Mouse (Mus musculus) MEL (cell line): ENCODE measurements at regions not wholly inside any gene's neighbourhood (a gene's known extent, or its start where the extent isn't known, plus 50 kb on each side); places are given as distances from the start of the nearest gene placed in this dataset.

ENCODE experiments used
- DNase-seq: peaks from one replicate; pipeline ENCODE4 v3.0.0; 2011; ENCODE audit warnings: low read depth, low spot score
- H3K27ac ChIP-seq: 2 replicates; pipeline ENCODE4 v1.5.1; 2012; ENCODE audit warnings: low read depth, mild to moderate bottlenecking, control low read depth, low read length, moderate library complexity; ENCODE audit not compliant: control insufficient read depth
- H3K27me3 ChIP-seq, 2 experiments: fragments of 150-350 bp in 1 of 2; sonication (generic) in 1 of 2; 2 replicates each; pipeline ENCODE4 v1.6.1; 2012; ENCODE audit warnings: low read length in 2 of 2, mild to moderate bottlenecking in 2 of 2, improper control_type of control experiment in 1 of 2, moderate library complexity in 1 of 2; ENCODE audit not compliant: insufficient read depth in 2 of 2, control insufficient read depth in 1 of 2
- H3K36me3 ChIP-seq, 2 experiments: 2 replicates each; pipeline ENCODE4 v1.6.1; 2012 to 2014; ENCODE audit warnings: low read length in 2 of 2, improper control_type of control experiment in 1 of 2, inconsistent platforms in 1 of 2, mild to moderate bottlenecking in 1 of 2; ENCODE audit not compliant: insufficient read depth in 2 of 2, control insufficient read depth in 1 of 2
- H3K4me1 ChIP-seq, 2 experiments: fragments of 150-350 bp in 1 of 2; sonication (generic) in 1 of 2; 2 replicates each; pipeline ENCODE4 v1.6.1; 2012; ENCODE audit warnings: low read length in 2 of 2, improper control_type of control experiment in 1 of 2, mild to moderate bottlenecking in 1 of 2; ENCODE audit not compliant: insufficient read depth in 2 of 2, control insufficient read depth in 1 of 2
- H3K4me3 ChIP-seq, 2 experiments: fragments of 150-350 bp in 1 of 2; sonication (generic) in 1 of 2; 2 replicates each; pipeline ENCODE4 v1.5.1; 2012; ENCODE audit warnings: low read depth in 2 of 2, low read length in 2 of 2, mild to moderate bottlenecking in 2 of 2, moderate library complexity in 2 of 2, control low read depth in 1 of 2, improper control_type of control experiment in 1 of 2; ENCODE audit not compliant: control insufficient read depth in 1 of 2, insufficient read depth in 1 of 2
- H3K79me2 ChIP-seq: 2 replicates; pipeline ENCODE4 v1.6.1; 2012; ENCODE audit warnings: mild to moderate bottlenecking, low read length, moderate library complexity; ENCODE audit not compliant: control insufficient read depth, poor library complexity, insufficient read depth
- H3K9ac ChIP-seq: 2 replicates; pipeline ENCODE4 v1.6.1; 2012; ENCODE audit warnings: low read depth, mild to moderate bottlenecking, control low read depth, low read length, moderate library complexity; ENCODE audit not compliant: control insufficient read depth, poor library complexity, severe bottlenecking
- H3K9me3 ChIP-seq: fragments of 150-350 bp; sonication (generic); replicated peaks from 2 replicates; pipeline ENCODE4 v1.6.1; 2012; ENCODE audit warnings: mild to moderate bottlenecking, low read length, improper control_type of control experiment, moderate library complexity; ENCODE audit not compliant: insufficient read depth
- BHLHE40 ChIP-seq: IDR thresholded peaks from 2 replicates; pipeline ENCODE4 v1.6.1; 2012; ENCODE audit warnings: low read depth, mild to moderate bottlenecking, inconsistent platforms, low read length, improper control_type of control experiment, borderline replicate concordance
- CHD1 ChIP-seq: IDR thresholded peaks from 2 replicates; pipeline ENCODE4 v1.6.1; 2012; ENCODE audit warnings: low read depth, mild to moderate bottlenecking, inconsistent platforms, low read length, improper control_type of control experiment
- CTCF ChIP-seq, 3 experiments: IDR thresholded peaks in 2 of 3; conservative IDR thresholded peaks in 1 of 3; 2 replicates each; pipeline ENCODE4 v1.5.1; 2011 to 2012; ENCODE audit warnings: low read length in 3 of 3, low read depth in 2 of 3, mild to moderate bottlenecking in 2 of 3, improper control_type of control experiment in 1 of 3, inconsistent platforms in 1 of 3, mixed read lengths in 1 of 3, moderate library complexity in 1 of 3; ENCODE audit not compliant: control insufficient read depth in 1 of 3, insufficient read depth in 1 of 3, poor library complexity in 1 of 3, severe bottlenecking in 1 of 3
- E2F4 ChIP-seq: IDR thresholded peaks from 2 replicates; pipeline ENCODE4 v1.6.1; 2011; ENCODE audit warnings: low read depth, low read length, improper control_type of control experiment, borderline replicate concordance
- ELF1 ChIP-seq: IDR thresholded peaks from 2 replicates; pipeline ENCODE4 v1.6.1; 2014; ENCODE audit warnings: low read depth, mild to moderate bottlenecking, inconsistent platforms, low read length, improper control_type of control experiment, moderate library complexity
- EP300 ChIP-seq, 2 experiments: IDR thresholded peaks; 2 replicates each; pipeline ENCODE4 v1.6.1; 2011; ENCODE audit warnings: improper control_type of control experiment in 2 of 2, low read length in 2 of 2, low read depth in 1 of 2, mild to moderate bottlenecking in 1 of 2
- ETS1 ChIP-seq: IDR thresholded peaks from 2 replicates; pipeline ENCODE4 v1.6.1; 2012; ENCODE audit warnings: low read depth, mild to moderate bottlenecking, inconsistent platforms, low read length, improper control_type of control experiment, moderate library complexity
- GABPA ChIP-seq: IDR thresholded peaks from 2 replicates; pipeline ENCODE4 v1.6.1; 2012; ENCODE audit warnings: low read depth, mild to moderate bottlenecking, inconsistent platforms, low read length, improper control_type of control experiment, moderate library complexity
- GATA1 ChIP-seq: IDR thresholded peaks from 2 replicates; pipeline ENCODE4 v1.6.1; 2011; ENCODE audit warnings: low read depth, low read length, improper control_type of control experiment
- JUND ChIP-seq: IDR thresholded peaks from 2 replicates; pipeline ENCODE4 v1.6.1; 2011; ENCODE audit warnings: low read depth, mild to moderate bottlenecking, improper control_type of control experiment, low read length
- KAT2A ChIP-seq: conservative IDR thresholded peaks from 2 replicates; pipeline ENCODE4 v1.6.1; 2012; ENCODE audit warnings: low read depth, low read length, improper control_type of control experiment, inconsistent platforms
- MAZ ChIP-seq: IDR thresholded peaks from 2 replicates; pipeline ENCODE4 v1.6.1; 2012; ENCODE audit warnings: low read depth, mild to moderate bottlenecking, inconsistent platforms, low read length, improper control_type of control experiment
- MEF2A ChIP-seq: IDR thresholded peaks from 2 replicates; pipeline ENCODE4 v1.6.1; 2014; ENCODE audit warnings: low read depth, mild to moderate bottlenecking, inconsistent platforms, low read length, improper control_type of control experiment; ENCODE audit not compliant: poor library complexity, insufficient replicate concordance, severe bottlenecking; ENCODE audit errors: extremely low read depth
- MXI1 ChIP-seq: IDR thresholded peaks from 2 replicates; pipeline ENCODE4 v1.6.1; 2011; ENCODE audit warnings: mild to moderate bottlenecking, low read depth, low read length, improper control_type of control experiment
- MYB ChIP-seq: IDR thresholded peaks from 2 replicates; pipeline ENCODE4 v1.6.1; 2011; ENCODE audit warnings: mild to moderate bottlenecking, low read depth, low read length, improper control_type of control experiment
- MYC ChIP-seq: IDR thresholded peaks from 2 replicates; pipeline ENCODE4 v1.6.1; 2011; ENCODE audit warnings: low read depth, mild to moderate bottlenecking, low read length, improper control_type of control experiment, moderate library complexity
- POLR2A ChIP-seq, 2 experiments: IDR thresholded peaks; 2 replicates each; pipeline ENCODE4 v1.6.1; 2011 to 2012; ENCODE audit warnings: low read length in 2 of 2, mild to moderate bottlenecking in 2 of 2, control low read depth in 1 of 2, improper control_type of control experiment in 1 of 2, low read depth in 1 of 2, moderate library complexity in 1 of 2; ENCODE audit not compliant: control insufficient read depth in 1 of 2, insufficient read depth in 1 of 2, poor library complexity in 1 of 2
- RAD21 ChIP-seq: IDR thresholded peaks from 2 replicates; pipeline ENCODE4 v1.6.1; 2011; ENCODE audit warnings: mild to moderate bottlenecking, low read depth, low read length, improper control_type of control experiment
- SIN3A ChIP-seq: IDR thresholded peaks from 2 replicates; pipeline ENCODE4 v1.6.1; 2012; ENCODE audit warnings: low read length, improper control_type of control experiment, inconsistent platforms
- TAL1 ChIP-seq: IDR thresholded peaks from 2 replicates; pipeline ENCODE4 v1.6.1; 2012; ENCODE audit warnings: mild to moderate bottlenecking, inconsistent platforms, low read length, moderate library complexity, mixed read lengths
- TBP ChIP-seq: IDR thresholded peaks from 2 replicates; pipeline ENCODE4 v1.8.0; 2011; ENCODE audit warnings: low read depth, low read length, improper control_type of control experiment
- TCF12 ChIP-seq: IDR thresholded peaks from 2 replicates; pipeline ENCODE4 v1.6.1; 2014; ENCODE audit warnings: low read depth, mild to moderate bottlenecking, inconsistent platforms, low read length, improper control_type of control experiment, moderate library complexity
- UBTF ChIP-seq: IDR thresholded peaks from 2 replicates; pipeline ENCODE4 v1.6.1; 2012; ENCODE audit warnings: low read depth, mild to moderate bottlenecking, inconsistent platforms, low read length, improper control_type of control experiment, moderate library complexity, borderline replicate concordance; ENCODE audit not compliant: insufficient read depth
- USF1 ChIP-seq: IDR thresholded peaks from 2 replicates; pipeline ENCODE4 v1.6.1; 2014; ENCODE audit warnings: low read depth, mild to moderate bottlenecking, inconsistent platforms, low read length, improper control_type of control experiment, moderate library complexity
- USF2 ChIP-seq, 2 experiments: IDR thresholded peaks; 2 replicates each; pipeline ENCODE4 v1.6.1; 2011 to 2012; ENCODE audit warnings: improper control_type of control experiment in 2 of 2, low read length in 2 of 2, borderline replicate concordance in 1 of 2, inconsistent platforms in 1 of 2, low read depth in 1 of 2, mild to moderate bottlenecking in 1 of 2; ENCODE audit not compliant: insufficient read depth in 1 of 2
- ZC3H11A ChIP-seq: IDR thresholded peaks from 2 replicates; pipeline ENCODE4 v1.6.1; 2012; ENCODE audit warnings: low read depth, mild to moderate bottlenecking, inconsistent platforms, low read length, improper control_type of control experiment
- ZKSCAN1 ChIP-seq: IDR thresholded peaks from 2 replicates; pipeline ENCODE4 v1.6.1; 2012; ENCODE audit warnings: low read depth, mild to moderate bottlenecking, inconsistent platforms, low read length, improper control_type of control experiment, moderate library complexity
- ZNF384 ChIP-seq: IDR thresholded peaks from 2 replicates; pipeline ENCODE4 v1.6.1; 2012; ENCODE audit warnings: low read depth, mild to moderate bottlenecking, inconsistent platforms, low read length, improper control_type of control experiment

GRCm38 (mm10) chr4:7199941-7200340 lies 1038.9 kb downstream of the Car8 start:
- H3K4me3 ChIP-seq: no peak overlapping the region
- no peaks in the 10 kb centered on the region for H3K4me1 ChIP-seq
- H3K27ac ChIP-seq: no peak overlapping the region
- no peaks in the 10 kb centered on the region for H3K9me3 ChIP-seq
- H3K9ac ChIP-seq: no peak overlapping the region
- no peaks in the 10 kb centered on the region for H3K36me3 ChIP-seq
- no peaks in the 10 kb centered on the region for H3K79me2 ChIP-seq
- no peaks in the 10 kb centered on the region for H3K27me3 ChIP-seq
- DNase-seq: no peak
- TF ChIP-seq TAL1 (no peak), MYC (no peak), MEF2A (no peak), BHLHE40 (no peak), ELF1 (no peak), POLR2A (IDR thresholded peaks at IDR 0.05; ENCODE audit: control insufficient read depth in 1 of 2, insufficient read depth in 1 of 2, low read depth in 1 of 2, low read length in 2 of 2, poor library complexity in 1 of 2) (no peak), MYB (no peak), CTCF (IDR thresholded peaks at IDR 0.05 in 2 of 3, conservative IDR thresholded peaks at IDR 0.05 in 1 of 3; ENCODE audit: control insufficient read depth in 1 of 3, insufficient read depth in 1 of 3, low read depth in 2 of 3, low read length in 3 of 3, poor library complexity in 1 of 3, severe bottlenecking in 1 of 3) (no peak), GATA1 (no peak), CHD1 (no peak), RAD21 (no peak)

- no peak overlapping the region for H3K9ac ChIP-seq
- no peaks in the 10 kb centered on the region for H3K9me3 ChIP-seq
- H3K4me3 ChIP-seq: no peak overlapping the region
- no peak overlapping the region for H3K27ac ChIP-seq
- H3K27me3 ChIP-seq: no peaks in the 10 kb centered on the region
- H3K79me2 ChIP-seq: no peaks in the 10 kb centered on the region
- TF ChIP-seq ETS1 (no peak), ZKSCAN1 (no peak), ZNF384 (no peak)
- H3K36me3 ChIP-seq: no peaks in the 10 kb centered on the region
- H3K4me1 ChIP-seq: no peaks in the 10 kb centered on the region
- no peak for DNase-seq
Measured at GRCm38 (mm10) chr4:7199052-7199451, 1039.8 kb downstream of the Car8 start.

- Histone ChIP-seq H3K79me2 (no peaks in the 10 kb centered on the region), H3K9me3 (no peaks in the 10 kb centered on the region), H3K4me1 (no peaks in the 10 kb centered on the region), H3K27ac (no peak overlapping the region), H3K36me3 (no peaks in the 10 kb centered on the region), H3K9ac (no peak overlapping the region), H3K4me3 (no peak overlapping the region), H3K27me3 (no peaks in the 10 kb centered on the region)
- no peak for DNase-seq
- no peak for TF ChIP-seq TBP
- no peak for TF ChIP-seq E2F4
- TF ChIP-seq SIN3A: no peak
- TF ChIP-seq CHD1: no peak
- no peak for TF ChIP-seq KAT2A
- no peak for TF ChIP-seq JUND
- TF ChIP-seq GABPA: no peak
- no peak for TF ChIP-seq BHLHE40
- TF ChIP-seq MXI1: no peak
- no peak for TF ChIP-seq EP300 (IDR thresholded peaks at IDR 0.05; ENCODE audit: low read depth in 1 of 2, low read length in 2 of 2)
- TF ChIP-seq ZC3H11A: no peak
- no peak for TF ChIP-seq ZNF384
- no peak for TF ChIP-seq MAZ
- no peak for TF ChIP-seq UBTF
- TF ChIP-seq USF1: no peak
- no peak for TF ChIP-seq USF2 (IDR thresholded peaks at IDR 0.05; ENCODE audit: borderline replicate concordance in 1 of 2, insufficient read depth in 1 of 2, low read depth in 1 of 2, low read length in 2 of 2)
- TF ChIP-seq TCF12: no peak
Measured at GRCm38 (mm10) chr4:7196570-7196969, 1042.3 kb downstream of the Car8 start.
